Mouse (Mus musculus): Measurements from ENCODE around the gene Zfp771. TPM values are rescaled to one million over a fixed set of nuclear protein-coding genes. Genes with fewer than 3 reads are reported as not detected.
"Not testable (repeated sequence)": the region's sequence is repeated elsewhere in the genome, so short reads cannot be mapped to it uniquely, and the experiment has no call there.

Zfp771 gene
- polyA plus RNA-seq, 1 experiment from 2014 or later = 48.7 TPM

- 0 out of 2 replicates have a peak, but pooled peaks cover 2% of the 10 kb centered on the region for H3K9me3 ChIP-seq (ENCODE audit: control insufficient read depth, low read length)
- peak overlapping the region; percentile 97 for H3K9ac ChIP-seq (ENCODE audit: low read length)
- WGBS = 7% methylated on average over 33 of the region's 33 CpGs
Measured at GRCm38 (mm10) chr7:127244658-127245510, 810 bp downstream of the Zfp771 start.

DNA sequence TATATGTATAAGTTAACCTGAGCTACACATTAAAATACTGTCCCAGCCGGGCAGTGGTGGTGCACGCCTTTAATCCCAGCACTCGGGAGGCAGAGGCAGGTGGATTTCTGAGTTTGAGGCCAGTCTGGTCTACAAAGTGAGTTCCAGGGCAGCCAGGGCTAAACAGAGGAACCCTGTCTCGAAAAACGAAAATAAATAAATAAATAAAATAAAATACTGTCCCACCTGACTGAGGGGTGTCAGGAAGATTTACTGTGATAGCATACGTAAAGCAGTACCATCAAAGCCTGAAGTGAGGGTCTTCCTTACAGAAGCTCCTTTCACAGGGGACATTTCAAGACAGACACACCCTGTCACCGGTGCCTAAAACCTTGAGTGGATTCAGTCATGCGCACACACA is 6.4 kb downstream of the Zfp771 start:
- not testable (repeated sequence) for H3K4me3 ChIP-seq (ENCODE audit: low read length); H3K27ac ChIP-seq (ENCODE audit: low read length); H3K36me3 ChIP-seq (ENCODE audit: control insufficient read depth, insufficient read depth, low read length); ATAC-seq (ENCODE audit: low read depth); H3K9me3 ChIP-seq (ENCODE audit: control insufficient read depth, low read length); H3K27me3 ChIP-seq (ENCODE audit: control insufficient read depth, insufficient read depth, low read depth, low read length); H3K4me2 ChIP-seq (ENCODE audit: low read depth, low read length); H3K9ac ChIP-seq (ENCODE audit: low read length)
- WGBS = 84% methylated on average over 8 of the region's 8 CpGs
- peaks cover 19% of the 10 kb centered on the region for H3K4me1 ChIP-seq (replicated peaks; ENCODE audit: control insufficient read depth, insufficient read depth, low read length)

More at GRCm38 (mm10) chr7:127244658-127245510, 810 bp downstream of the Zfp771 start:
- Histone ChIP-seq H3K4me3 (ENCODE audit: low read length) (peak overlapping the region; percentile 94), H3K4me2 (ENCODE audit: low read depth, low read length) (peak overlapping the region; percentile 84), H3K4me1 (replicated peaks; ENCODE audit: control insufficient read depth, insufficient read depth, low read length) (peaks cover 19% of the 10 kb centered on the region), H3K36me3 (ENCODE audit: control insufficient read depth, insufficient read depth, low read length) (peaks cover 5% of the 10 kb centered on the region; the same call in 1 of the 2 replicates), H3K27ac (ENCODE audit: low read length) (peak overlapping the region; percentile 95), H3K27me3 (ENCODE audit: control insufficient read depth, insufficient read depth, low read depth, low read length) (no peaks in the 10 kb centered on the region)
- ATAC-seq (ENCODE audit: low read depth) = peak; percentile 82

- H3K9ac ChIP-seq (ENCODE audit: low read length) = no peak overlapping the region
- no peak overlapping the region for H3K27ac ChIP-seq (ENCODE audit: low read length)
- whole genome bisulfite sequencing = 72% methylated on average over 2 of the region's 2 CpGs
- no peaks in the 10 kb centered on the region for H3K9me3 ChIP-seq (ENCODE audit: control insufficient read depth, low read length)
- no peak for ATAC-seq (ENCODE audit: low read depth)
- H3K4me3 ChIP-seq (ENCODE audit: low read length) = no peak overlapping the region
- no peak overlapping the region for H3K4me2 ChIP-seq (ENCODE audit: low read depth, low read length)
- 0 out of 2 replicates have a peak, but pooled peaks cover 3% of the 10 kb centered on the region for H3K36me3 ChIP-seq (ENCODE audit: control insufficient read depth, insufficient read depth, low read length)
- H3K4me1 ChIP-seq (replicated peaks; ENCODE audit: control insufficient read depth, insufficient read depth, low read length) = peaks cover 10% of the 10 kb centered on the region
- no peaks in the 10 kb centered on the region for H3K27me3 ChIP-seq (ENCODE audit: control insufficient read depth, insufficient read depth, low read depth, low read length)
Measured at GRCm38 (mm10) chr7:127252414-127252813, 8.3 kb downstream of the Zfp771 start.

DNA sequence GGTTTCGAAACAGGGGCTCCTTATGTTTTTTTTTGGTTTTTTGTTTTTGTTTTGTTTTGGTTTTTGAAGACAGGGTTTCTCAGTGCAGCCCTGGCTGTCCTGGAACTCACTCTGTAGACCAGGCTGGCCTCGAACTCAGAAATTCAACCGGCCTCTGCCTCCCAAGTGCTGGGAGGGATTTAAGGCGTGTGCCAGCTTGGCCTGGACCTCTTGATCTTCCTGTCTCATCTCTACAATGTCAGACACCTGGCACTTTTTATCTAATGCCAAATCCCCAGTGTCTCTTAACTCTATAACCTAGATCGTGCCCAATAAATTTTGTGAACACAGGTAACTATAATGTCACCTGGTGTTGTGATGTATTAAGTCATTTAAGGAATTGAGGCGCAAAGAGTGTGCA is 9.3 kb downstream of the Zfp771 start:
- Histone ChIP-seq H3K27ac (ENCODE audit: low read length) (peak overlapping the region; percentile 84), H3K36me3 (ENCODE audit: control insufficient read depth, insufficient read depth, low read length) (0 out of 2 replicates have a peak, but pooled peaks cover 3% of the 10 kb centered on the region), H3K4me1 (replicated peaks; ENCODE audit: control insufficient read depth, insufficient read depth, low read length) (peaks cover 10% of the 10 kb centered on the region), H3K4me2 (ENCODE audit: low read depth, low read length) (peak overlapping the region; percentile 91), H3K9ac (ENCODE audit: low read length) (peak overlapping the region; percentile 81), H3K27me3 (ENCODE audit: control insufficient read depth, insufficient read depth, low read depth, low read length) (no peaks in the 10 kb centered on the region), H3K4me3 (ENCODE audit: low read length) (peak overlapping the region; percentile 72), H3K9me3 (ENCODE audit: control insufficient read depth, low read length) (no peaks in the 10 kb centered on the region)
- WGBS = 67% methylated on average over 6 of the region's 6 CpGs
- ATAC-seq (ENCODE audit: low read depth) = no peak

DNA sequence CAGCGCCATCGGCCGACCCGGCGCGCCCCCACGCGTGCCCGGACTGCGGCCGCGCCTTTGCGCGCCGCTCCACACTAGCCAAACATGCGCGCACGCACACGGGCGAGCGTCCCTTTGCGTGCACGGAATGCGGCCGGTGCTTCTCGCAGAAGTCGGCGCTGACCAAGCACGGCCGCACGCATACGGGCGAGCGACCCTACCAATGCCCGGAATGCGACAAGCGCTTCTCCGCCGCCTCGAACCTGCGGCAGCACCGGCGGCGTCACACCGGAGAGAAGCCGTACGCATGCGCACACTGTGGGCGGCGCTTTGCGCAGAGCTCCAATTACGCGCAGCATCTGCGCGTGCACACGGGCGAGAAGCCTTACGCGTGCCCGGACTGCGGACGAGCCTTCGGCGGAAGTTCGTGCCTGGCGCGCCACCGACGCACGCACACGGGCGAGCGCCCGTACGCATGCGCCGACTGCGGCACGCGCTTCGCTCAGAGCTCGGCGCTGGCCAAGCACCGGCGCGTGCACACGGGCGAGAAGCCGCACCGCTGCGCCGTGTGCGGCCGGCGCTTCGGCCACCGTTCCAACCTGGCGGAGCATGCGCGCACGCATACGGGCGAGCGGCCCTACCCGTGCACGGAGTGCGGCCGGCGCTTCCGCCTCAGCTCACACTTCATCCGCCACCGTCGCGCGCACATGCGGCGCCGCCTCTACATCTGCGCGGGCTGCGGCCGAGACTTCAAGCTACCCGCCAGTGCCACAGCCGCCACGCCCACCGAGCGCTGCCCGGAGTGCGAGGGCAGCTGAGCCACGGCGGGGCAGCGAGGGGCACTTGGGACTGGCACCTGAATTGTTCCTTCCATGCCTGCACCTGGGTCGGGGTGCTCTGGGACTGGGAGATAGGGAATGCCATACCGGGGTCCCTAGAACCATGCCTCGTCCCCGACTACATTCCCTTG is 10.0 kb downstream of the Zfp771 start:
- WGBS = under 1% methylated on average over 136 of the region's 136 CpGs
- peaks cover 10% of the 10 kb centered on the region for H3K4me1 ChIP-seq (replicated peaks; ENCODE audit: control insufficient read depth, insufficient read depth, low read length)
- peak overlapping the region; percentile 91 for H3K4me2 ChIP-seq (ENCODE audit: low read depth, low read length)
- no peaks in the 10 kb centered on the region for H3K27me3 ChIP-seq (ENCODE audit: control insufficient read depth, insufficient read depth, low read depth, low read length)
- H3K27ac ChIP-seq (ENCODE audit: low read length) = peak overlapping the region; percentile 84
- H3K9ac ChIP-seq (ENCODE audit: low read length) = peak overlapping the region; percentile 81
- H3K9me3 ChIP-seq (ENCODE audit: control insufficient read depth, low read length) = no peaks in the 10 kb centered on the region
- H3K36me3 ChIP-seq (ENCODE audit: control insufficient read depth, insufficient read depth, low read length) = no peaks in the 10 kb centered on the region
- peak overlapping the region; percentile 72 for H3K4me3 ChIP-seq (ENCODE audit: low read length)
- ATAC-seq (ENCODE audit: low read depth) = peak; percentile 94

GRCm38 (mm10) chr7:127255008-127255407 is 10.9 kb downstream of the Zfp771 start:
- peak overlapping the region; percentile 81; the same call in 1 of the 2 replicates for H3K27ac ChIP-seq (ENCODE audit: low read length)
- H3K36me3 ChIP-seq (ENCODE audit: control insufficient read depth, insufficient read depth, low read length) = no peaks in the 10 kb centered on the region
- peak overlapping the region; percentile 72 for H3K4me3 ChIP-seq (ENCODE audit: low read length)
- no peak for ATAC-seq (ENCODE audit: low read depth)
- WGBS = 14% methylated on average over 4 of the region's 4 CpGs
- peaks cover 16% of the 10 kb centered on the region for H3K4me1 ChIP-seq (replicated peaks; ENCODE audit: control insufficient read depth, insufficient read depth, low read length)
- H3K9me3 ChIP-seq (ENCODE audit: control insufficient read depth, low read length) = no peaks in the 10 kb centered on the region
- H3K4me2 ChIP-seq (ENCODE audit: low read depth, low read length) = peak overlapping the region; percentile 91
- peak overlapping the region; percentile 78 for H3K9ac ChIP-seq (ENCODE audit: low read length)
- H3K27me3 ChIP-seq (ENCODE audit: control insufficient read depth, insufficient read depth, low read depth, low read length) = no peaks in the 10 kb centered on the region

DNA sequence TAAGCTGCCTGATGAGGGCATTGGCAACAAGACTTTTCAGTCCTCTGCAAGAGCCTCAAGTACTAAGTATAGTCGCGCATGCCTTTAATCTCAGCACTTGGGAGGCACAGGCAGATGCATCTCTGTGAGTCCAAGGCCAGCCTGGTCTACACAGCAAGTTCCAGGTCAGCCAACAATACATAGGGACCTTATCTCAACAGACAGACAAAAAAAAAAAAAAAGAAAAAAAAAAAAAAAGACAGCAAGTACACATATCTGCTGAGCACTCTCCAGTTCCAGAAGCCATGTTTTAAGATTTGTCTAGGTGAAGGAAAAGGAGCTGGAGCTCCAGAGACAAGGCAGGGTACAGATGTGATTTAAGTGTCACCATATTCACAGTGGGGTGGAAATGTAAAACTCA is 11.9 kb downstream of the Zfp771 start:
- Histone ChIP-seq H3K27ac (ENCODE audit: low read length) (no peak overlapping the region), H3K36me3 (ENCODE audit: control insufficient read depth, insufficient read depth, low read length) (no peaks in the 10 kb centered on the region), H3K4me2 (ENCODE audit: low read depth, low read length) (no peak overlapping the region), H3K4me3 (ENCODE audit: low read length) (no peak overlapping the region), H3K9ac (ENCODE audit: low read length) (no peak overlapping the region), H3K4me1 (replicated peaks; ENCODE audit: control insufficient read depth, insufficient read depth, low read length) (peaks cover 18% of the 10 kb centered on the region), H3K27me3 (ENCODE audit: control insufficient read depth, insufficient read depth, low read depth, low read length) (no peaks in the 10 kb centered on the region), H3K9me3 (ENCODE audit: control insufficient read depth, low read length) (no peaks in the 10 kb centered on the region)
- no peak for ATAC-seq (ENCODE audit: low read depth)
- 90% methylated on average over 2 of the region's 2 CpGs for WGBS

- 90% methylated on average over 5 of the region's 5 CpGs for WGBS
- peaks cover 22% of the 10 kb centered on the region for H3K4me1 ChIP-seq (replicated peaks; ENCODE audit: control insufficient read depth, insufficient read depth, low read length)
Measured at GRCm38 (mm10) chr7:127256518-127256917, 12.4 kb downstream of the Zfp771 start.

More at GRCm38 (mm10) chr7:127256518-127256917, 12.4 kb downstream of the Zfp771 start:
- no peak for ATAC-seq (ENCODE audit: low read depth)
- no peak overlapping the region for H3K4me3 ChIP-seq (ENCODE audit: low read length)
- H3K27ac ChIP-seq (ENCODE audit: low read length) = no peak overlapping the region
- H3K9me3 ChIP-seq (ENCODE audit: control insufficient read depth, low read length) = no peaks in the 10 kb centered on the region
- H3K27me3 ChIP-seq (ENCODE audit: control insufficient read depth, insufficient read depth, low read depth, low read length) = no peaks in the 10 kb centered on the region
- no peaks in the 10 kb centered on the region for H3K36me3 ChIP-seq (ENCODE audit: control insufficient read depth, insufficient read depth, low read length)
- no peak overlapping the region for H3K9ac ChIP-seq (ENCODE audit: low read length)
- no peak overlapping the region for H3K4me2 ChIP-seq (ENCODE audit: low read depth, low read length)

All from lung, embryonic 16.5 days (tissue).